ENCODE assay signal across 8 mouse cellular contexts in the genomic region with DNA sequence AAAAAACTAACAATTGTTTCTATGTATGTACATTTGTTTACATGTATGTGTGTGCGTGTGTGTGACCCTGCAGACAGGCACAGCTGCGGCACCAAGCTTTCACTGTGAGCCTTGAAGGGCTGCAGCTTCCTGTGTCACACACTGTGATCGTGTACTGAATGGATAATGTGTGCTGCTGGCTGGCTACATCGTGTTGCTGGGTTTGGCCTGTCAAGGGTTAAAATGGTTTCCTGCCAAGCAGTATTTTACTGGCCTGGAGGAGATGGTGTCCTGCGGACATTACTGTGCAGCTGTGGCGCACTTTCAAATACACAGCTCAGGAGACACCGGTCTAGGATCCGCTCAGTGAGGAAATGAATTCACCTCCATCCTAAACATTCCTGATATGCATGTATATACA. TPM values are rescaled to one million over a fixed set of nuclear protein-coding genes. Genes with fewer than 3 reads are reported as not detected.
DNase-seq lines count a peak whose midpoint lies in the region; ATAC-seq and TF ChIP-seq lines count a peak whose summit lies in the region.
"Had no signal": no experiment of that assay in that cellular context is flagged by ENCODE, and none has a peak within 500 bp of the region (broad histone marks: within the 10 kb centered on the region; RNA-seq: fewer than 3 reads in every experiment).

No protein-coding gene starts in this region.

- TF ChIP-seq POLR2A in olfactory bulb, adult 2 months (IDR thresholded peaks at IDR 0.05; ENCODE audit: insufficient read depth, low read depth, low read length): no peak

- 0 out of 2 replicates have a peak, but pooled peaks cover 3% of the 10 kb centered on the region for H3K4me1 ChIP-seq in stomach, embryonic 14.5 days (ENCODE audit: control insufficient read depth, insufficient read depth, low read length)
- H3K4me1 ChIP-seq in stomach, postnatal 0 days (replicated peaks; ENCODE audit: control insufficient read depth, insufficient read depth): no peaks in the 10 kb centered on the region
- H3K4me1 ChIP-seq in embryonic facial prominence, embryonic 14.5 days (ENCODE audit: control insufficient read depth, insufficient read depth, low read length): no peaks in the 10 kb centered on the region
- H3K4me1 ChIP-seq in olfactory bulb, adult 2 months (ENCODE audit: control insufficient read depth, insufficient read depth, low read length): 0 out of 2 replicates have a peak, but pooled peaks cover 2% of the 10 kb centered on the region

- DNase-seq in stomach, postnatal 0 days (ENCODE audit: low spot score): no peak
- DNase-seq in embryonic facial prominence, embryonic 14.5 days (ENCODE audit: low spot score): no peak
- peak; percentile 49 to 77 for DNase-seq in layer of hippocampus, postnatal 14 days (ENCODE audit: low spot score in 2 of 2)
- DNase-seq in spleen, adult 18-20 months: no peak
- no peak for DNase-seq in urinary bladder, postnatal 10 days (ENCODE audit: low spot score)

- H3K4me3 ChIP-seq in stomach, embryonic 14.5 days (ENCODE audit: low read depth, low read length): no peak overlapping the region
- H3K4me3 ChIP-seq in stomach, postnatal 0 days (ENCODE audit: low read depth, low read length): no peak overlapping the region
- no peak overlapping the region for H3K4me3 ChIP-seq in embryonic facial prominence, embryonic 14.5 days (ENCODE audit: low read depth, low read length)
- no peak overlapping the region for H3K4me3 ChIP-seq in olfactory bulb, adult 2 months (ENCODE audit: insufficient read depth, low read depth, low read length)
- H3K4me3 ChIP-seq: heart, embryonic 15.5 days had no signal

- H3K9ac ChIP-seq in stomach, embryonic 14.5 days (replicated peaks; ENCODE audit: low read depth, low read length): no peak overlapping the region
- H3K9ac ChIP-seq in stomach, postnatal 0 days (ENCODE audit: low read length): no peak overlapping the region
- no peak overlapping the region for H3K9ac ChIP-seq in embryonic facial prominence, embryonic 14.5 days (ENCODE audit: low read depth, low read length)
- H3K9ac ChIP-seq: heart, embryonic 15.5 days had no signal

- H3K4me2 ChIP-seq in stomach, embryonic 14.5 days (replicated peaks; ENCODE audit: low read depth, low read length): no peak overlapping the region
- H3K4me2 ChIP-seq in stomach, postnatal 0 days (replicated peaks; ENCODE audit: low read depth): no peak overlapping the region
- no peak overlapping the region for H3K4me2 ChIP-seq in embryonic facial prominence, embryonic 14.5 days (ENCODE audit: low read depth, low read length)
- H3K4me2 ChIP-seq: heart, embryonic 15.5 days had no signal

- no peak overlapping the region for H3K27ac ChIP-seq in stomach, embryonic 14.5 days (ENCODE audit: low read length)
- H3K27ac ChIP-seq in stomach, postnatal 0 days (replicated peaks): no peak overlapping the region
- no peak overlapping the region for H3K27ac ChIP-seq in embryonic facial prominence, embryonic 14.5 days (replicated peaks; ENCODE audit: low read depth, low read length)
- H3K27ac ChIP-seq in olfactory bulb, adult 2 months (ENCODE audit: insufficient read depth, low read depth, low read length): 0 out of 2 replicates have a peak overlapping the region, but pooled peaks have one; percentile 1
- H3K27ac ChIP-seq: heart, embryonic 15.5 days had no signal

- H3K27me3 ChIP-seq in stomach, embryonic 14.5 days (ENCODE audit: control insufficient read depth, insufficient read depth, low read length): no peaks in the 10 kb centered on the region
- no peaks in the 10 kb centered on the region for H3K27me3 ChIP-seq in stomach, postnatal 0 days (ENCODE audit: control insufficient read depth, insufficient read depth, low read length)
- H3K27me3 ChIP-seq in embryonic facial prominence, embryonic 14.5 days (replicated peaks; ENCODE audit: control insufficient read depth, insufficient read depth, low read length): no peaks in the 10 kb centered on the region
- H3K27me3 ChIP-seq: heart, embryonic 15.5 days had no signal

- no peak for TF ChIP-seq EP300 in stomach, postnatal 0 days (optimal IDR thresholded peaks at IDR 0.05)

- ATAC-seq in stomach, embryonic 14.5 days (ENCODE audit: insufficient number of reproducible peaks, insufficient read depth, low FRiP score, low read depth): peak; percentile 50; the same call in 1 of the 2 replicates
- no peak for ATAC-seq in stomach, postnatal 0 days (ENCODE audit: low FRiP score, low TSS enrichment)
- peak; percentile 27; the same call in 1 of the 2 replicates for ATAC-seq in embryonic facial prominence, embryonic 14.5 days (ENCODE audit: low read depth)

- no peak for TF ChIP-seq CTCF in stomach, postnatal 0 days (IDR thresholded peaks at IDR 0.05; ENCODE audit: low read depth)
- no peak for TF ChIP-seq CTCF in olfactory bulb, adult 2 months (IDR thresholded peaks at IDR 0.05; ENCODE audit: insufficient read depth, low read depth, low read length)

- H3K9me3 ChIP-seq in stomach, embryonic 14.5 days (ENCODE audit: control insufficient read depth, low read depth, low read length): peaks cover 13% of the 10 kb centered on the region; the same call in 1 of the 2 replicates
- no peaks in the 10 kb centered on the region for H3K9me3 ChIP-seq in stomach, postnatal 0 days (ENCODE audit: control insufficient read depth, low read length)
- H3K9me3 ChIP-seq in embryonic facial prominence, embryonic 14.5 days (ENCODE audit: control insufficient read depth, low read length): peaks cover 29% of the 10 kb centered on the region

- H3K36me3 ChIP-seq in stomach, embryonic 14.5 days (ENCODE audit: control insufficient read depth, insufficient read depth, low read length): no peaks in the 10 kb centered on the region
- H3K36me3 ChIP-seq in stomach, postnatal 0 days (ENCODE audit: control insufficient read depth, insufficient read depth, low read length): no peaks in the 10 kb centered on the region
- H3K36me3 ChIP-seq in embryonic facial prominence, embryonic 14.5 days (ENCODE audit: control insufficient read depth, insufficient read depth, low read length): no peaks in the 10 kb centered on the region

- WGBS in stomach, embryonic 14.5 days: 32% methylated on average over 8 of the region's 8 CpGs
- WGBS in stomach, postnatal 0 days: 45% methylated on average over 8 of the region's 8 CpGs
- 25% methylated on average over 8 of the region's 8 CpGs for WGBS in embryonic facial prominence, embryonic 14.5 days
- 42% methylated on average over 8 of the region's 8 CpGs for WGBS in olfactory bulb, adult 2 months

RNA-seq across cellular contexts. Expression of gene Nap1l5, which starts 3.7 kb away (rescaled TPM):
- 7.9 and 8.4 TPM in 2 replicates for polyA plus RNA-seq in stomach, embryonic 14.5 days (2014; fragmentation: Nextera tagmentation; extraction: Ambion mirVana)
- 7.5 and 9.3 TPM in 2 replicates for polyA plus RNA-seq in stomach, postnatal 0 days (2015; fragmentation: Nextera tagmentation; extraction: Ambion mirVana)
- 5.9 and 6.8 TPM in 2 replicates for polyA plus RNA-seq in embryonic facial prominence, embryonic 14.5 days (2014; fragmentation: Nextera tagmentation; extraction: Ambion mirVana)
- 100 to 1,000 TPM; 212 to 254 TPM for total RNA-seq in layer of hippocampus, postnatal 14 days (2021)
- not detected in 2 replicates for polyA plus RNA-seq in olfactory bulb, adult 2 months (2012; ENCODE audit: insufficient read depth, insufficient read length, low replicate concordance, missing spikeins)

Comparison
In these comparisons a context has a peak if more than half of its experiments do, and no peak if none do; other contexts are left out.
1. DNase-seq: peak in layer of hippocampus, postnatal 14 days (2 of 2); none in stomach, postnatal 0 days (single experiment), embryonic facial prominence, embryonic 14.5 days (single experiment), spleen, adult 18-20 months (0 of 2) and urinary bladder, postnatal 10 days (single experiment).